Mouse (Mus musculus) T-helper 2 cell (primary cell): ENCODE data around the gene Slc22a21.
"Not testable (repeated sequence)": the region's sequence is repeated elsewhere in the genome, so short reads cannot be mapped to it uniquely, and the experiment has no call there.

Source experiments
- in situ Hi-C: fragments of 300-600 bp; cut with MboI, MseI; formaldehyde crosslinking; loops from one replicate; pipeline ENCODE4 v1.15.1; 2025; ENCODE audit warnings: high pct_unique_total_duplicates

The Slc22a21 gene

GRCm38 (mm10) chr11:53979788-53980621 lies at the start of gene Slc22a21:
Slc22a21 (minus strand) TSS chr11:53980332.
- in situ Hi-C loops = loop anchor here (10.0 kb wide), 1 partner anchor 565 kb away; no protein-coding TSS in a partner anchor

GRCm38 (mm10) chr11:54028997-54029396 lies 48.9 kb upstream of the Slc22a21 start:
- in situ Hi-C loops = no loop called here

- in situ Hi-C loops = no loop called here
Observed at GRCm38 (mm10) chr11:54028044-54028951, 48.2 kb upstream of the Slc22a21 start, which contains the start of gene Slc22a4. Slc22a4 (minus strand) TSS chr11:54028090.

- in situ Hi-C loops = no loop called here
Observed at GRCm38 (mm10) chr11:54027131-54028043, 47.3 kb upstream of the Slc22a21 start.

- in situ Hi-C loops = no loop called here
Observed at GRCm38 (mm10) chr11:54026491-54027041, 46.4 kb upstream of the Slc22a21 start.

- in situ Hi-C loops = no loop called here
Observed at GRCm38 (mm10) chr11:54021396-54022093, 41.4 kb upstream of the Slc22a21 start.

- in situ Hi-C loops = no loop called here
Observed at GRCm38 (mm10) chr11:54018893-54019732, 39.0 kb upstream of the Slc22a21 start.

- in situ Hi-C loops = no loop called here
Observed at GRCm38 (mm10) chr11:54017596-54017995, 37.5 kb upstream of the Slc22a21 start.

- in situ Hi-C loops = no loop called here
Observed at GRCm38 (mm10) chr11:54016051-54016450, 35.9 kb upstream of the Slc22a21 start.

- in situ Hi-C loops = loop anchor here (5.0 kb wide), 1 partner anchor 69 kb away; no protein-coding TSS in a partner anchor
Observed at GRCm38 (mm10) chr11:54012961-54013360, 32.8 kb upstream of the Slc22a21 start.

GRCm38 (mm10) chr11:54011255-54011654 lies 31.1 kb upstream of the Slc22a21 start:
- in situ Hi-C loops = loop anchor here (5.0 kb wide), 1 partner anchor 71 kb away; no protein-coding TSS in a partner anchor

- in situ Hi-C loops = no loop called here
Observed at GRCm38 (mm10) chr11:54008416-54008920, 28.3 kb upstream of the Slc22a21 start.

GRCm38 (mm10) chr11:54007717-54008116 lies 27.6 kb upstream of the Slc22a21 start:
- in situ Hi-C loops = no loop called here

GRCm38 (mm10) chr11:54006901-54007300 lies 26.8 kb upstream of the Slc22a21 start:
- in situ Hi-C loops = no loop called here

GRCm38 (mm10) chr11:54006362-54006761 lies 26.2 kb upstream of the Slc22a21 start:
- in situ Hi-C loops = not testable (repeated sequence)

- in situ Hi-C loops = loop anchor here (5.0 kb wide), 1 partner anchor 53 kb away; no protein-coding TSS in a partner anchor
Observed at GRCm38 (mm10) chr11:54004734-54005133, 24.6 kb upstream of the Slc22a21 start.

GRCm38 (mm10) chr11:54004221-54004620 lies 24.1 kb upstream of the Slc22a21 start:
- in situ Hi-C loops = loop anchor here (5.0 kb wide), 1 partner anchor 53 kb away; no protein-coding TSS in a partner anchor
